Mouse (Mus musculus): ENCODE data around the gene Sostdc1. TPM values are rescaled to one million over a fixed set of nuclear protein-coding genes. Genes with fewer than 3 reads are reported as not detected.

Sostdc1 gene
- polyA plus RNA-seq, 1 experiment from 2014 or later: 1.8 TPM

DNA sequence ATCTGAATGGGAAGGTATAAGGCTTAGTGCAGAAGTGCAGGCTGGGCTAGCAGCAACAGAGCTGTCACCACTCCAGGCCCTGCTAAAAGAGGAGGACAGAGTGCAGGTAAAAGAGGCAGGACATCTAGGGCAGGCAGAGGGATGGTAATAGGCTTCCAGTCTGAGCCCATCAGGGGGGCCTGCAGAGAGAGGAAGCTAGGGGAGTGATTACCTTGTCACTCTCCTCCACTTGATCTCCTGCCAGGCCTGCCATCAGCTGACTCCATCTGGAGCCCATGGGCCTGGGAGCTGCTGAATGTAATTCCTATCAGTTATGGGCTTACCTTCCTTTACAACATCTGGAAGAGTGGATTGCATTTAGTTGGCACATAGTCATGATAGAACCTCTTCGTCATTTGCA lies 18.7 kb downstream of the Sostdc1 start:
- WGBS (ENCODE audit: insufficient replicate concordance): 71% methylated on average over 1 of the region's 1 CpGs
- H3K4me3 ChIP-seq (ENCODE audit: low read depth, low read length): no peak overlapping the region
- no peaks in the 10 kb centered on the region for H3K27me3 ChIP-seq (ENCODE audit: control insufficient read depth, insufficient read depth, low read length)
- no peak for ATAC-seq (replicated peaks; ENCODE audit: insufficient number of reproducible peaks, low FRiP score, low TSS enrichment)
- no peaks in the 10 kb centered on the region for H3K36me3 ChIP-seq (ENCODE audit: control insufficient read depth, insufficient read depth, low read length)
- no peaks in the 10 kb centered on the region for H3K4me1 ChIP-seq (ENCODE audit: control insufficient read depth, insufficient read depth, low read length)
- H3K9ac ChIP-seq (ENCODE audit: low read depth, low read length): no peak overlapping the region
- no peak overlapping the region for H3K4me2 ChIP-seq
- no peaks in the 10 kb centered on the region for H3K9me3 ChIP-seq (replicated peaks; ENCODE audit: control insufficient read depth, low read length)
- no peak overlapping the region for H3K27ac ChIP-seq (ENCODE audit: low read depth, low read length)

GRCm38 (mm10) chr12:36333837-36334281 lies 19.9 kb downstream of the Sostdc1 start:
- no peaks in the 10 kb centered on the region for H3K9me3 ChIP-seq (replicated peaks; ENCODE audit: control insufficient read depth, low read length)
- H3K27me3 ChIP-seq (ENCODE audit: control insufficient read depth, insufficient read depth, low read length): no peaks in the 10 kb centered on the region
- no peak overlapping the region for H3K27ac ChIP-seq (ENCODE audit: low read depth, low read length)
- ATAC-seq (replicated peaks; ENCODE audit: insufficient number of reproducible peaks, low FRiP score, low TSS enrichment): no peak
- no peak overlapping the region for H3K4me2 ChIP-seq
- H3K9ac ChIP-seq (ENCODE audit: low read depth, low read length): no peak overlapping the region
- H3K4me1 ChIP-seq (ENCODE audit: control insufficient read depth, insufficient read depth, low read length): no peaks in the 10 kb centered on the region
- no peak overlapping the region for H3K4me3 ChIP-seq (ENCODE audit: low read depth, low read length)
- H3K36me3 ChIP-seq (ENCODE audit: control insufficient read depth, insufficient read depth, low read length): no peaks in the 10 kb centered on the region
- WGBS (ENCODE audit: insufficient replicate concordance): 52% methylated on average over 9 of the region's 9 CpGs

DNA sequence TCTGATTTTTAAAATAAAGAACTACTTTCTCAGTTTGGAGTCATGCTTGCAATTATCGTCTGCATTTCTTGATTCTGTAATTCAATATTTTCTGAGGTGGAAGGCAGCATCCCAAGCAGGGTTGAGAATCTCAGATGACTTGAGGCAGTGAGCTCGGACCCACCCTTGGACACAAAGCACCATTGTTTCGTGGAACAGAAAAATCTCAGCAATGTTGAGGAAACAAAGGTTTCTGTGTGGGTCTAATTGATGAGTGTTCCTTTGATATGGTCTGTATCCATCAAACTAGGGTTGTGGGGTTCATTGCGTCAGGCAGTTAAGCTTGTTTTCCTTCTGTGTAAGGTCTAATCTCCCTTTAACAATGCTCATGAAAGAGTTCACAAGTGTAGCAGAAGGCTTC lies 30.2 kb downstream of the Sostdc1 start:
- ATAC-seq (replicated peaks; ENCODE audit: insufficient number of reproducible peaks, low FRiP score, low TSS enrichment): no peak
- no peak overlapping the region for H3K9ac ChIP-seq (ENCODE audit: low read depth, low read length)
- no peaks in the 10 kb centered on the region for H3K4me1 ChIP-seq (ENCODE audit: control insufficient read depth, insufficient read depth, low read length)
- 55% methylated on average over 4 of the region's 4 CpGs for WGBS (ENCODE audit: insufficient replicate concordance)
- H3K4me3 ChIP-seq (ENCODE audit: low read depth, low read length): no peak overlapping the region
- no peak overlapping the region for H3K4me2 ChIP-seq
- no peak overlapping the region for H3K27ac ChIP-seq (ENCODE audit: low read depth, low read length)
- no peaks in the 10 kb centered on the region for H3K36me3 ChIP-seq (ENCODE audit: control insufficient read depth, insufficient read depth, low read length)
- H3K9me3 ChIP-seq (replicated peaks; ENCODE audit: control insufficient read depth, low read length): no peaks in the 10 kb centered on the region
- H3K27me3 ChIP-seq (ENCODE audit: control insufficient read depth, insufficient read depth, low read length): no peaks in the 10 kb centered on the region

- ATAC-seq (replicated peaks; ENCODE audit: insufficient number of reproducible peaks, low FRiP score, low TSS enrichment): no peak
- H3K27ac ChIP-seq (ENCODE audit: low read depth, low read length): no peak overlapping the region
- H3K9me3 ChIP-seq (replicated peaks; ENCODE audit: control insufficient read depth, low read length): no peaks in the 10 kb centered on the region
- H3K4me3 ChIP-seq (ENCODE audit: low read depth, low read length): no peak overlapping the region
- no peaks in the 10 kb centered on the region for H3K36me3 ChIP-seq (ENCODE audit: control insufficient read depth, insufficient read depth, low read length)
- no peak overlapping the region for H3K9ac ChIP-seq (ENCODE audit: low read depth, low read length)
- 82% methylated on average over 3 of the region's 3 CpGs for WGBS (ENCODE audit: insufficient replicate concordance)
- H3K4me2 ChIP-seq: no peak overlapping the region
- H3K4me1 ChIP-seq (ENCODE audit: control insufficient read depth, insufficient read depth, low read length): no peaks in the 10 kb centered on the region
- H3K27me3 ChIP-seq (ENCODE audit: control insufficient read depth, insufficient read depth, low read length): no peaks in the 10 kb centered on the region
Observed at GRCm38 (mm10) chr12:36360064-36360463, 46.1 kb downstream of the Sostdc1 start.

DNA sequence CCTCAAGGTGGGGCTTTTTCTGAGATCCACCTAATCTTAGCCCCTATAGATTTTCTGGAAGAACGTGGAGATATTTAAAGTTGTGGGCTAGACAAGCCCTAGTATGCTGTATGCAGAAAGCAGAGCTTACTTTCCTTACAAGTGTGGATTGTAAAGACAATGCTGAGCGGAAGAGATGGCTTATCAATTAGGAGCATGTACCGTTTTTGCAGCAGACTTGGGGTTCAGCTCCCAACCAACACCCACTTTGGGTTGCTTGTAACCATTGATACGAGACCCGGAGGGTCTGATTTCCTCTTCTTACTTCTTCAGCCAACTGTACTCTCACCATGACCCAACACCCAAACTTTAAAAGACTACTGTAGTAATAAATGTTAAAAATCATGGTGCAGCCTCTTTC lies 46.8 kb downstream of the Sostdc1 start:
- Histone ChIP-seq H3K4me3 (ENCODE audit: low read depth, low read length) (no peak overlapping the region), H3K4me2 (no peak overlapping the region), H3K9ac (ENCODE audit: low read depth, low read length) (no peak overlapping the region), H3K4me1 (ENCODE audit: control insufficient read depth, insufficient read depth, low read length) (no peaks in the 10 kb centered on the region), H3K27ac (ENCODE audit: low read depth, low read length) (no peak overlapping the region), H3K9me3 (replicated peaks; ENCODE audit: control insufficient read depth, low read length) (no peaks in the 10 kb centered on the region), H3K36me3 (ENCODE audit: control insufficient read depth, insufficient read depth, low read length) (no peaks in the 10 kb centered on the region), H3K27me3 (ENCODE audit: control insufficient read depth, insufficient read depth, low read length) (no peaks in the 10 kb centered on the region)
- no peak for ATAC-seq (replicated peaks; ENCODE audit: insufficient number of reproducible peaks, low FRiP score, low TSS enrichment)
- WGBS (ENCODE audit: insufficient replicate concordance): 84% methylated on average over 5 of the region's 5 CpGs

DNA sequence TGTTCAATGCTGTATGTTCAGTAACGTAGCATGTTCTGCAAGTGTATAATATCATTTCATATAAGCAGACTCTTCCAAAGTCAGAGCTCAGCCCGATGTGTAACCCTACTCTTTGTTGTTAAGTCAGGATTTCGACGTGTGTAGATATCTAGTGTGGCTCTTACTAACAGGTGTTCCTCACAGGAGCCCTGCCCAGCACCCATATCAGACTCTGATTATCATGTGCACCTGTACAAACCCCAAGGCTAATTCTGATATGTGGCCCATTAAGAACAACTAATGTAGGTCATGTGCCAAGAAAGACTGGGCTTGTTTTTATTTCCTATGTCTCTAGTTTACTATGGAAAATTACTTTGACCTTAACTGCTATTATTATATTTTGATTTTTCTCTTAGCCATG lies 50.1 kb downstream of the Sostdc1 start:
- H3K9me3 ChIP-seq (replicated peaks; ENCODE audit: control insufficient read depth, low read length): no peaks in the 10 kb centered on the region
- H3K4me3 ChIP-seq (ENCODE audit: low read depth, low read length): no peak overlapping the region
- H3K4me2 ChIP-seq: no peak overlapping the region
- H3K27ac ChIP-seq (ENCODE audit: low read depth, low read length): no peak overlapping the region
- H3K27me3 ChIP-seq (ENCODE audit: control insufficient read depth, insufficient read depth, low read length): no peaks in the 10 kb centered on the region
- no peak overlapping the region for H3K9ac ChIP-seq (ENCODE audit: low read depth, low read length)
- no peaks in the 10 kb centered on the region for H3K4me1 ChIP-seq (ENCODE audit: control insufficient read depth, insufficient read depth, low read length)
- no peaks in the 10 kb centered on the region for H3K36me3 ChIP-seq (ENCODE audit: control insufficient read depth, insufficient read depth, low read length)
- WGBS (ENCODE audit: insufficient replicate concordance): 84% methylated on average over 4 of the region's 4 CpGs
- ATAC-seq (replicated peaks; ENCODE audit: insufficient number of reproducible peaks, low FRiP score, low TSS enrichment): no peak

Other genes starting within 250 kb of the Sostdc1 start
- gene Ankmy2, start 157.0 kb upstream of the Sostdc1 start, polyA plus RNA-seq (2014; fragmentation: Nextera tagmentation; extraction: Ambion mirVana): 28.6 and 34.0 TPM in 2 replicates
- gene Bzw2, start 156.1 kb upstream of the Sostdc1 start, polyA plus RNA-seq (2014; fragmentation: Nextera tagmentation; extraction: Ambion mirVana): 223 and 238 TPM in 2 replicates
- not detected in 2 replicates for gene Lrrc72, start 60.7 kb upstream of the Sostdc1 start, polyA plus RNA-seq (2014; fragmentation: Nextera tagmentation; extraction: Ambion mirVana)
- gene Ispd, start 67.3 kb downstream of the Sostdc1 start, polyA plus RNA-seq (2014; fragmentation: Nextera tagmentation; extraction: Ambion mirVana): 10.6 and 11.6 TPM in 2 replicates
- gene D630036H23Rik, start 68.0 kb downstream of the Sostdc1 start, polyA plus RNA-seq (2014; fragmentation: Nextera tagmentation; extraction: Ambion mirVana): 1.6 and 1.9 TPM in 2 replicates